Mouse (Mus musculus) heart, embryonic 12.5 days (tissue): ENCODE measurements around the gene Ncoa5. TPM values are rescaled to one million over a fixed set of nuclear protein-coding genes. Genes with fewer than 3 reads are reported as not detected.

Experiments
- ATAC-seq: fragments of 200-750 bp; cut with Nextera tagmentation; 2 replicates; pipeline ENCODE4 v1.8.0; 2017; ENCODE audit warnings: moderate TSS enrichment, moderate library complexity; ENCODE audit not compliant: insufficient number of reproducible peaks, low FRiP score
- H3K27ac ChIP-seq: fragments of 300-500 bp; sonication (generic); 2 replicates; pipeline ENCODE4 v1.5.1; 2016; ENCODE audit warnings: mild to moderate bottlenecking, moderate library complexity; ENCODE audit not compliant: poor library complexity, severe bottlenecking
- H3K27me3 ChIP-seq: fragments of 300-500 bp; sonication (generic); replicated peaks from 2 replicates; pipeline ENCODE4 v1.6.1; 2016; ENCODE audit warnings: mild to moderate bottlenecking, moderate library complexity
- H3K36me3 ChIP-seq: fragments of 300-500 bp; sonication (generic); 2 replicates; pipeline ENCODE4 v1.6.1; 2016; ENCODE audit warnings: mild to moderate bottlenecking, moderate library complexity
- H3K4me1 ChIP-seq: fragments of 300-500 bp; sonication (generic); replicated peaks from 2 replicates; pipeline ENCODE4 v1.6.1; 2016; ENCODE audit warnings: mild to moderate bottlenecking
- H3K4me2 ChIP-seq: fragments of 300-500 bp; sonication (generic); 2 replicates; pipeline ENCODE4 v1.6.1; 2016; ENCODE audit warnings: mild to moderate bottlenecking, moderate library complexity
- H3K4me3 ChIP-seq: fragments of 300-500 bp; sonication (generic); 2 replicates; pipeline ENCODE4 v1.5.1; 2016; ENCODE audit warnings: mild to moderate bottlenecking
- H3K9ac ChIP-seq: fragments of 300-500 bp; sonication (generic); 2 replicates; pipeline ENCODE4 v1.6.1; 2016; ENCODE audit warnings: mild to moderate bottlenecking, moderate library complexity
- H3K9me3 ChIP-seq: fragments of 300-500 bp; sonication (generic); replicated peaks from 2 replicates; pipeline ENCODE4 v1.6.1; 2016; ENCODE audit warnings: mild to moderate bottlenecking, moderate library complexity
- WGBS: fragments of 180-500 bp; shearing (Covaris S2); methylation state at CpG from one replicate; pipeline ENCODE4 v1.1.7; 2016; 5-methylcytosine and 5-hydroxymethylcytosine counted together
- polyA plus RNA-seq: library from polyadenylated mRNA; unstranded; fragments of >200 nt; fragmentation: Nextera tagmentation; extraction: Ambion mirVana; gene quantifications from 2 replicates; pipeline ENCODE4 v1.2.1, GENCODE M21; 2016

Gene Ncoa5
- polyA plus RNA-seq, 1 experiment from 2014 or later: 50.6 TPM

DNA sequence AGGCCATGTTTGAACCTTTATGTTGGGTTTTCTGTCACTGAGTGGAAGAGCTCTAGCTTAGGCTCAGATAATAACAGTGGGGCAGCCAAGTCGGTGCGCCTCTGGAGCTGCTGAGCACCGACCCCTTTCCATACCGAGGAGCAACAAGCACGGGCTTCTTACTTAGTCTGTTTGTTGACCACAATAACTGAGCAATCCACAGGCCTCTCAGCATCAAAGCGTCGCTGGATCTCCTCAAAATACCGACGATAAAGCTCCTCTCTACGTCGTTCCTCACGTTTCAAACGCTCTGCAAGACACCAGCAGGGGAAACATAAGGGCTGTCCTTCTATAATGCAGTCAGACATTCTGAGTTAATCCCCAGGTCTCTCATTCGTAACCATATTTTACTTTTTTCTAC, 25.5 kb downstream of the Ncoa5 start:
- peaks cover 93% of the 10 kb centered on the region for H3K36me3 ChIP-seq
- no peaks in the 10 kb centered on the region for H3K4me1 ChIP-seq
- no peak overlapping the region for H3K4me2 ChIP-seq
- no peaks in the 10 kb centered on the region for H3K27me3 ChIP-seq
- H3K9ac ChIP-seq: no peak overlapping the region
- H3K27ac ChIP-seq: no peak overlapping the region
- no peak for ATAC-seq
- H3K4me3 ChIP-seq: no peak overlapping the region
- 94% methylated on average over 14 of the region's 14 CpGs for WGBS
- no peaks in the 10 kb centered on the region for H3K9me3 ChIP-seq

DNA sequence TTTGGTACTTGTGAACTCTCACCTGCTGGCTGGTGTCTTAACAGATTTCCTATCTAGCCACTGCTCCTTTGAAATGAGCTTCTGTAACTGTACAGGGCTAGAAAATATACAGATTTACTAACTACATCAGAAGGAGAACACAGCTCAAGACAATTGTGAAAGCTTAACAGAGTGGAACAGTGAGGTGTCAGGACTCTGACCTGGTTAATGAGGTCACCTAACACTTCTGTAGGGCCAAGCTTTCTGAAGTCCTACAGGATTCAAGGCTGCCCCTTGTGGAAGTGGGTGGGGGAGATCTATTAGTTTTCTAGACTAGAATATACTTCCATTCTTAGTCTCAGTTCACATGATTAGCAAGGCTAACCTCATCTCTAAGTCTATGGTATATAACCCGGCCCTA, 26.7 kb downstream of the Ncoa5 start:
- H3K4me2 ChIP-seq: no peak overlapping the region
- peaks cover 100% of the 10 kb centered on the region for H3K36me3 ChIP-seq
- WGBS: 95% methylated on average over 1 of the region's 1 CpGs
- no peak overlapping the region for H3K4me3 ChIP-seq
- H3K27ac ChIP-seq: no peak overlapping the region
- no peaks in the 10 kb centered on the region for H3K4me1 ChIP-seq
- H3K9ac ChIP-seq: no peak overlapping the region
- ATAC-seq: no peak
- no peaks in the 10 kb centered on the region for H3K27me3 ChIP-seq
- H3K9me3 ChIP-seq: no peaks in the 10 kb centered on the region

DNA sequence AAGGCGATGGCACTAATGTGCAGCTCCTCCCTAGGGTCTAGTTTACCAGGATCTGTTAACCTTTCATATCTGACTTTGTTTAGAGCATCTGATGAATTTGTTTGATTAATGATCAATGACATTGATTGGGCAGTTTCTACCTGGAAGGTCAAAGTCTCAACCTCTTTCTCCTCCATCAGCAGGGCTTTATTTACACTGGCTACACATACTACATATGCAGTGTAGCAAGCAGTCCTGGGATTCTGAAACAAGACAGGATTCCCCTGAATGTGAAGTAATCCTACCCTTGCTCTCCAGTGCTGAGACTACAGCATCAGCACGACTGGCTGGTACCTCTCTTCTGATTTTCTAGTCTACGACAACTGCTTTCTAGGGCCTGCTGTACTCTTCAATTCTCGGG, 27.9 kb downstream of the Ncoa5 start:
- H3K36me3 ChIP-seq: peaks cover 100% of the 10 kb centered on the region
- no peak overlapping the region for H3K4me3 ChIP-seq
- no peak overlapping the region for H3K9ac ChIP-seq
- H3K4me2 ChIP-seq: no peak overlapping the region
- no peak overlapping the region for H3K27ac ChIP-seq
- no peaks in the 10 kb centered on the region for H3K4me1 ChIP-seq
- 95% methylated on average over 4 of the region's 4 CpGs for WGBS
- ATAC-seq: no peak
- H3K9me3 ChIP-seq: no peaks in the 10 kb centered on the region
- H3K27me3 ChIP-seq: no peaks in the 10 kb centered on the region

DNA sequence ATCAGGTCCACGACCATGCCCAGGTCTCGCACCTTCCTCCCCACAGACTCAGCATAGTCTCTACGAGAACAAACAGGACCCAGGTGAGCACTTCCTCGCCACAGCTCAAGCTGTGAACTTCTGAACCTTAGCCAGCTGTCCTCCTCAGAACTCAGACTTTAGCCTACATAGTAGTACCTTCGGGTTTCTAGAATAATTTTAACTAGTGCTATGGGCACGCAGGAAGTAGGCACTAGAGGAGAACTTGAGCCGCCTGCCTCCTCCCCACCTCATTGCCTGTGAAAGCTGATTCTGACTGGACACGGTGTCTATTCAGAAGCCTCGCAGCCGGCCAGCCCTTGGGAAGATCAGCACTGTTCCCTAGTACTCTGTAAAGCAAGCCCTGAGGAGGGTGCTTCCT, 30.4 kb downstream of the Ncoa5 start:
- Histone ChIP-seq H3K9me3 (no peaks in the 10 kb centered on the region), H3K4me2 (no peak overlapping the region), H3K27me3 (peaks cover 8% of the 10 kb centered on the region), H3K27ac (no peak overlapping the region), H3K9ac (no peak overlapping the region), H3K4me3 (no peak overlapping the region), H3K4me1 (no peaks in the 10 kb centered on the region), H3K36me3 (peaks cover 98% of the 10 kb centered on the region)
- 92% methylated on average over 10 of the region's 10 CpGs for WGBS
- ATAC-seq: no peak

DNA sequence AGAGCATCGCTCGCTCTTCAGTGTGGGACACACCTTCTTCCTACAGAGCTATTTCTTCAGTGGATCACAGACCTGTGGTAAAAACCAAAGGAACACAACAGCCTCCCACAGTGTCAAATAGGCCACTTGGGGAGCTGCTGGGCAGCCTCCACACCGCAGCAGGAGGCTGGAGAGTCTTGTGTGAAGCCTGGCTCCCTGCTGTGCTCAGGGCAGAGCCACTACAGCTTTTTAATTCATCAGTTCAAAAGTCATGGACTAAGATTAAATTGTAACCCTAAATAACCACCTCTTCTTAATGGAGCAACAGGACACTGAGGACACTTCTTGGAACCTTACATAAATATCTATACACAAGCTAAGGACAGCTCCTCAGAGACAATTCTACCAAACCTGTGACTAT, 31.6 kb downstream of the Ncoa5 start:
- no peak overlapping the region for H3K27ac ChIP-seq
- no peak for ATAC-seq
- no peak overlapping the region for H3K9ac ChIP-seq
- no peaks in the 10 kb centered on the region for H3K9me3 ChIP-seq
- no peak overlapping the region for H3K4me3 ChIP-seq
- H3K4me2 ChIP-seq: no peak overlapping the region
- H3K4me1 ChIP-seq: peaks cover 8% of the 10 kb centered on the region
- peaks cover 19% of the 10 kb centered on the region for H3K27me3 ChIP-seq
- WGBS: 93% methylated on average over 3 of the region's 3 CpGs
- peaks cover 94% of the 10 kb centered on the region for H3K36me3 ChIP-seq

DNA sequence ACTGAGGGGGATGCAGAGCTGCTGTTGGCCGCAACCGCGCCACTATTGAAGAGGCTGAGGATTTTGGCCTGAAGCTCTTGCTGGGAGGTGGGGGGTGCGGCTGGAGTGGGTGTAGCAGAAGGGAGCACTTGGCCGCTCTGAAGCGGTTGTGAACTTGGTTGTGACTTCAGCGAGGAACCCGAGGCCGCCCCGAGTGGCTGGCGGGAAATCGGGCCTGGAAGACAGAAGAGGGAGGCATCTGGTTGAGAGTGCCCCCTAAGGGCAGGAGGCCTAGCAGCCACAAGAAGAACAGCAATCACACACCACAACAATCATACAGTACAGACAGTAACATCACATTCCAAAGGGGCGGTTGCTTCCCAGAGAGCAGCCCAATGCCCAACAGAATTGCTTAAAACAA, 32.7 kb downstream of the Ncoa5 start:
- H3K4me1 ChIP-seq: peaks cover 20% of the 10 kb centered on the region
- no peaks in the 10 kb centered on the region for H3K9me3 ChIP-seq
- H3K27ac ChIP-seq: no peak overlapping the region
- no peak for ATAC-seq
- no peak overlapping the region for H3K9ac ChIP-seq
- no peak overlapping the region for H3K4me3 ChIP-seq
- H3K27me3 ChIP-seq: peaks cover 31% of the 10 kb centered on the region
- peaks cover 82% of the 10 kb centered on the region for H3K36me3 ChIP-seq
- 93% methylated on average over 13 of the region's 13 CpGs for WGBS
- H3K4me2 ChIP-seq: no peak overlapping the region

DNA sequence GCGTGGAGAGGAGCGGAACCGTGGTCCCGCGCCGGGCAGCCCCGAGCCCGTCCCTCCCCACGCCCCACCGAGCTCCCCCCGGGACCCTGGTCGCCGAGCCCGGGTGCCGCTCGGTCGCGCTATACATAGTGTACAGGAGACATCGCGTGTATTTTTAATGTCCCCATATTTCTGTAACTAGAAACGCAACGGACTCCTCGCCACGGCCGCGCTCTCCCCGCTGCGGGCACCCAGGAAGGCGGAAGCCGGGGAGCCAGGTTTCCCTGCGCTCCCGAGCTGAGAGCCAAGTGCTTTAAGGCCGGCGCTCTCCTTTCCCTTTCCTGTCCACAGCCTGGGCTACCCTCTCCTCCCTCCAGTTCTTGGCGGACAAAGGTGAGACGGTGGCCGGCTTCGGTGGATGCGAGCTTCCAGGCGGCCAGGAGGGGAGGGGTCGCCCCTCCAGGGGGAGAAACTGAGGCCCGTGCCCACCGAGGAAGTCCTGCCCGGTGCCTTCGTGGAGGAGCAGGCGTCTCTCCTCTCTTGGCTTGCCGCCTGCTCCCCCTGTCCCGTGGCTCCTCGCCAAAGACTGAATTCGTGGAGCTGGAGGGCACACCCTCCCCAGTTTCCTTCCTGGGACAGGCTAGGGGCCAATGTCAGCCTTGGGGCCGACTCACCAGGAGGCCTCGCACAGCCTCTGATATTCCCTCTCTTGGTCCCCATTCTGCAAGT, 36.8 kb downstream of the Ncoa5 start:
- WGBS: 3% methylated on average over 46 of the region's 52 CpGs
- H3K27me3 ChIP-seq: peaks cover 70% of the 10 kb centered on the region
- H3K36me3 ChIP-seq: peaks cover 41% of the 10 kb centered on the region
- H3K4me2 ChIP-seq: peak overlapping the region; percentile 80
- H3K27ac ChIP-seq: no peak overlapping the region
- ATAC-seq: no peak
- peak overlapping the region; percentile 48 for H3K4me3 ChIP-seq
- peak overlapping the region; percentile 59 for H3K9ac ChIP-seq
- H3K9me3 ChIP-seq: no peaks in the 10 kb centered on the region
- peaks cover 21% of the 10 kb centered on the region for H3K4me1 ChIP-seq

DNA sequence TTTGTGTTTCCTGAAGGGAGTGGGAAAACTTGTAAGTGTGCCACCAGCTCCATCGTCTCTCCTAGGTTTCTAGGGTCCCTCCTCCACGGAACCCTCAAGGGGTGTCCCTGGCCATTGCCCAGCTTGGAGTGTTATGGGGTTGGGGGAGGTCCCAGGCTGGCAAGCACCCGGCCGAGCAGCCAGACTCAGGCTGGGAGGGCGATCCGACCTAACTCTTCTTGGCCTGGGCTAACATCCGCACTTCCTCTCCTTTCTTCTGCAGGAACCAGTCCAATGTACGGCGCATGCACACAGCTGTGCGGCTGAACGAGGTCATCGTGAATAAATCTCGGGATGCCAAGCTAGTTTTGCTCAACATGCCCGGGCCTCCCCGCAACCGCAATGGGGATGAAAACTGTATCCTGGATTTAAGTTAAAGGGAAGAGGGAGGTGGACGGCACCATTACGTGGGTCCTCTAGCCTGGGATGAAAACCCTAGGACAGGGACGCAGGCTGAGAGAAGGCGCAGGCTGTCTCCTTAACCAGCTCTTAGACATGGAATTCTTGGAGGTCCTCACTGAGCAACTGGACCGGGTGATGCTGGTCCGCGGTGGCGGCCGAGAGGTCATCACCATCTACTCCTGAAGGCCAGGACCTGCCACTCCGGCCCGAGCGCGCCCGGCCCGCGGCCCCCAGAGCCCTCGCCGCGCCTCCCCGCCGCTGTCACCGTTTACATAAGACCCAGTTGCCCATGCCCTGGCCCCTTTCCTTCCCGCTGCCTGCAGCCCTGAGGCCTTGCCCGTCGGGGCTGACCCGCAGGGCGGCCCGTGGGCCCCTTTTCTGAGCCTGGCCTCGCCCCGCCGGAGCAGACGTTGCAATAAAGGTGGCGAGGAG, 37.6 kb downstream of the Ncoa5 start:
- Histone ChIP-seq H3K27me3 (peaks cover 78% of the 10 kb centered on the region), H3K9me3 (no peaks in the 10 kb centered on the region), H3K36me3 (peaks cover 33% of the 10 kb centered on the region), H3K4me2 (peak overlapping the region; percentile 80), H3K4me3 (peak overlapping the region; percentile 48), H3K9ac (peak overlapping the region; percentile 59), H3K4me1 (peaks cover 21% of the 10 kb centered on the region), H3K27ac (no peak overlapping the region)
- WGBS: 14% methylated on average over 49 of the region's 49 CpGs
- no peak for ATAC-seq

DNA sequence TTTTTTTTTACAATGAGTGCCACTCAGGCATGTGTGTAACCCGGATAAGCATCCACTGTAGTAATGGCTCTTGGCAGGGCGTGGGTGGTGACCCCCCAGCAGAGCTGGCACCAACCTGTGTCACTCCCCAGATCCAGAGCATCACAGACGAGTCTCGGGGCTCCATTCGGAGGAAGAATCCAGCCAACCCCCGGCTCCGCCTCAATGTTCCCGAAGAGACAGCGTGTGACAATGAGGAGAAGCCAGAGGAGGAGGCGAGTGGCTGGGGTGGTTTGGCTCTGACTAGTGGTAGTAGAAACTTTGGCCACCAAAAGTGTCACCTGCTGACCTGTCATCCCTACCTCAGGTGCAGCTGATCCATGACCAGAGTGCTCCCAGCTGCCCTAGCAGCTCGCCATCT, 38.7 kb downstream of the Ncoa5 start:
- H3K9ac ChIP-seq: no peak overlapping the region
- no peaks in the 10 kb centered on the region for H3K9me3 ChIP-seq
- no peak for ATAC-seq
- no peak overlapping the region for H3K4me3 ChIP-seq
- H3K27ac ChIP-seq: no peak overlapping the region
- H3K4me1 ChIP-seq: peaks cover 21% of the 10 kb centered on the region
- 68% methylated on average over 11 of the region's 11 CpGs for whole genome bisulfite sequencing
- peaks cover 22% of the 10 kb centered on the region for H3K36me3 ChIP-seq
- peaks cover 88% of the 10 kb centered on the region for H3K27me3 ChIP-seq
- H3K4me2 ChIP-seq: no peak overlapping the region

DNA sequence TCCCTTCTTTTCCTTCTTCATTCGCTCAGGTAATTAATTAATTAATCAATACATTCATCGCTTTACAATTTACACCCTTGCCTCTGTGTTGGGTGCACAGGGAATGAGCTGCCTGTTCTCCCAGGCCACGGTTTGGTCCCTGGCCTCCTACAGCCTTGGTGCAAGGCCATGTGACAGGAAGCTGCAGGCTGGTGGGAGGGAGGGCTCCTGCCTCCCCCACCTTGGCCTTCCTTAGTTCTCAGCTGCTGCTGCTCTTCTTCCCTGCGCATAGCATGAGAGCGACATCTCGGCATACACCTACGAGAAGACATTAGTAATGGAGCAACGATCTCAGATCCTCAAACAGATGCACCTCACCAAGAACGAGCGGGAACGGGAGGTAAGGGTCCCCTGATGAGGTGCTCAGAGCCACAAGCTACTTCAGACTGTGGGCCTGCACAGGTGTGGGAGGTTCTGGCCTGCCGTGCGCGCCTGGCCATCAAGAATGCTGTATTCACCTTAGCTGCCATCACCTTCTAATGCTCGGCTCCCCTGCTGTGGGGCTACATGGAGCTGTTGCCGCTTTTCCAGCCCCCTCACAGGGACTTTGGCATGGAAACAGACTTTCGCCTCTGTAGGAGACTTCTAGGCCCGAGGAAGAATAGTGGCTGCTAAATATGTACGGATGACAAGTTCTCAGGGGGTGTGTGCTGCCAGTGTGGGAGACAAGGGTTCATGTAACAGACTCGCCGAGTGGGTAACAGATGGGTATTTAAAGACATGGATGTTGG, 39.8 kb downstream of the Ncoa5 start:
- ATAC-seq: no peak

DNA sequence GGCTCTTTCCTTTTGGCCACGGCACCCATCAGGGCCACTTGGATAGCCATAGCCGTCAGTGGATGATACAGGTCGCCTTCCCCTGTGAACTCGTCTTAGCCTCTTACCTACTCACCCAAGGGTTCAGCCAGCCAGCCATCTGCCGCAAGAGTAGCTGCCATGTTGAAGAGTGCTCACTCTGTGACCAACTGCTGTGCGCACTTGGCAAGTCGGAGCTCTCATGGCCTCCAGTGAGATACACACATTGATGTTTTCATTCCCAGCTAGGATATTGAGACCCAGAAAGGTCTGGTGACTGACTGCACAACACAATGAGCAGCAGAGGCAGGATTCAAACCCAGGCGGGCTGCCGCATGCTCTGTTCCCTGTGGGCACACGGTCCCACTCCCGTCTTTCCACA, 40.5 kb downstream of the Ncoa5 start:
- H3K4me2 ChIP-seq: no peak overlapping the region
- H3K9ac ChIP-seq: no peak overlapping the region
- H3K9me3 ChIP-seq: no peaks in the 10 kb centered on the region
- 85% methylated on average over 11 of the region's 11 CpGs for WGBS
- H3K27ac ChIP-seq: no peak overlapping the region
- H3K4me1 ChIP-seq: peaks cover 21% of the 10 kb centered on the region
- no peak overlapping the region for H3K4me3 ChIP-seq
- peaks cover 92% of the 10 kb centered on the region for H3K27me3 ChIP-seq
- ATAC-seq: no peak
- peaks cover 6% of the 10 kb centered on the region; the same call in 1 of the 2 replicates for H3K36me3 ChIP-seq

More for the DNA sequence above, 39.8 kb downstream of the Ncoa5 start:
- Histone ChIP-seq H3K9me3 (no peaks in the 10 kb centered on the region), H3K4me2 (no peak overlapping the region), H3K4me3 (no peak overlapping the region), H3K27me3 (peaks cover 95% of the 10 kb centered on the region), H3K27ac (no peak overlapping the region), H3K36me3 (peaks cover 11% of the 10 kb centered on the region), H3K4me1 (peaks cover 21% of the 10 kb centered on the region), H3K9ac (no peak overlapping the region)
- WGBS: 47% methylated on average over 21 of the region's 21 CpGs
